Mouse (Mus musculus) liver, embryonic 11.5 days (tissue): ENCODE measurements around the gene Proz. TPM values are rescaled to one million over a fixed set of nuclear protein-coding genes. Genes with fewer than 3 reads are reported as not detected.

ENCODE experiments used
- ATAC-seq: fragments of 200-750 bp; cut with Nextera tagmentation; replicated peaks from 2 replicates; pipeline ENCODE4 v1.8.0; 2017; ENCODE audit warnings: moderate number of reproducible peaks, mild to moderate bottlenecking, moderate TSS enrichment, moderate library complexity; ENCODE audit not compliant: low FRiP score
- DNase-seq: peaks from one replicate; pipeline ENCODE4 v3.0.0-alpha.2; 2017; ENCODE audit warnings: low spot score
- H3K27ac ChIP-seq: fragments of 300-500 bp; sonication (generic); 2 replicates; pipeline ENCODE4 v1.5.1; 2014; ENCODE audit warnings: mild to moderate bottlenecking, low read depth, low read length, control low read depth
- H3K27me3 ChIP-seq: fragments of 300-500 bp; sonication (generic); replicated peaks from 2 replicates; pipeline ENCODE4 v1.6.1; 2014; ENCODE audit warnings: low read length, mixed read lengths; ENCODE audit not compliant: control insufficient read depth, insufficient read depth
- H3K36me3 ChIP-seq: fragments of 300-500 bp; sonication (generic); 2 replicates; pipeline ENCODE4 v1.6.1; 2014; ENCODE audit warnings: mild to moderate bottlenecking, low read length, moderate library complexity, mixed read lengths; ENCODE audit not compliant: control insufficient read depth, insufficient read depth
- H3K4me1 ChIP-seq: fragments of 300-500 bp; sonication (generic); replicated peaks from 2 replicates; pipeline ENCODE4 v1.6.1; 2014; ENCODE audit warnings: low read length, mixed read lengths; ENCODE audit not compliant: control insufficient read depth, insufficient read depth
- H3K4me2 ChIP-seq: fragments of 300-500 bp; sonication (generic); 2 replicates; pipeline ENCODE4 v1.6.1; 2014; ENCODE audit warnings: mild to moderate bottlenecking, control low read depth, moderate library complexity
- H3K4me3 ChIP-seq: fragments of 300-500 bp; sonication (generic); 2 replicates; pipeline ENCODE4 v1.5.1; 2014; ENCODE audit warnings: low read depth, low read length, control low read depth
- H3K9ac ChIP-seq: fragments of 300-500 bp; sonication (generic); 2 replicates; pipeline ENCODE4 v1.6.1; 2014; ENCODE audit warnings: low read depth, low read length, control low read depth
- H3K9me3 ChIP-seq: fragments of 300-500 bp; sonication (generic); 2 replicates; pipeline ENCODE4 v1.6.1; 2016; ENCODE audit warnings: low read length, inconsistent platforms, mixed read lengths; ENCODE audit not compliant: control insufficient read depth
- WGBS: fragments of 180-500 bp; shearing (Covaris S2); extraction: QIAGEN DNeasy Blood & Tissue Kit; methylation state at CpG from one replicate; pipeline ENCODE4 v1.1.7; 2014; 5-methylcytosine and 5-hydroxymethylcytosine counted together
- polyA plus RNA-seq: library from polyadenylated mRNA; unstranded; fragments of >200 nt; fragmentation: Nextera tagmentation; extraction: Ambion mirVana; gene quantifications from 2 replicates; pipeline ENCODE4 v1.2.1, GENCODE M21; 2014

The Proz gene
- 13.5 and 15.9 TPM in 2 replicates for polyA plus RNA-seq

DNA sequence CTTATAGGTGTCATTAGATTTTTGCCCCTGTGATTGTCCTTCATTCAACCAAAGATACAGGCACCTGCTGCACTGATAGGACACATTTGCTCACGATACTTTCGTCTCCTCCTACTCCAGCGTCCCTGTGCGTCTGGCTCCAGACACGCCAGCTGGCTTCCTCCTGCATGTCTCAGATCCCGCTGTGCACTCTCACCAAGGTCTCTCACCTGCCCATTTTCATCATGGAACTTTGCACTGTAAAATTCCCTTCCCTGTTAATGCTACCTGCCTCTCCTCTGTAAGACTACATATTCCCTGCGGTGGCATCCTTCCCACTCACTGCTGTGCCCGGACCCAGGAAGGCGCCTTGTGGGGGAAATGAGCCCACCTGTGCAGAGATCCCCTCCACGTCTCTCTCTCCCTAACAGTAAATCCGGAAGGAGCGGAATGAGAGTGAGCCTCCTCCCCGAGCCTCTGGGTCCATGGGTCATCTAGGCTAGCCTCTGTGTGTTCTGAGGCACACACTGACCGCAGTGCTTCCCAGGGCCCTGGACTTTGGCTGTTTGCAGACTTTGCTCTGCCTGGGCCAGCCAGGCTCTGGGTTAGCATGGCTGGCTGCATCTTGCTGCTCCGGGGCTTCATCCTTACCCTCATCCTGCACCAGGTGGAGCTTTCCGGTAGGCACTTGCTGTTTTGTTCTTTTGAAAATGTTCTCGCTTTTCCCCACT lies at the start of gene Proz:
Proz (plus strand) TSS at position 474 of the 710 bp plus-strand sequence.
- Histone ChIP-seq H3K27ac (peak within 1 kb of the TSS; percentile 59), H3K4me2 (peak within 1 kb of the TSS; percentile 51), H3K36me3 (0 out of 2 replicates have a peak, but pooled peaks cover under 1% of the 10 kb centered on the region), H3K9ac (no peak within 1 kb of the TSS), H3K27me3 (no peaks in the 10 kb centered on the region), H3K4me1 (no peaks in the 10 kb centered on the region; the same call in 1 of the 2 replicates), H3K4me3 (peak within 1 kb of the TSS; percentile 33), H3K9me3 (no peaks in the 10 kb centered on the region)
- DNase-seq (no peak), ATAC-seq (peak; percentile 74)
- WGBS, result 69% methylated on average over 17 of the region's 17 CpGs

DNA sequence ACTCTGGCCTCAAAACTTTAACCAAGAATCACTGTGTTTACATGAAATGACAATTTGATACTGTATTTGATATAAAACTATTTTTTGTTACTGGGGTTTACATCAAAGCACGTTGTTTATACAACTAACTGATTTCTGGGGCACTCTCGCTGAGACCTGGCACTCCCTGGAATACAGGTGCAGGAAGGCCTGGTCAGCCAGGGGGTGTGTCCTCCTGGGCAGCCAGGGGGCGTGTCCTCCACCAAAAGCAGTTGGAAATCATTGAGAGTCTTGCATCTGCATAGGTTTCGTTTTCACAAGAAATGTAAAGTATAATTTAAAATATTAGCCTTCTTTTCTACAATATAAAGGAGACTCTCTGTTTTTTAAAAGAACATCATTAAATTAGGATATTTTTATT lies 41.2 kb upstream of the Proz start:
- no peaks in the 10 kb centered on the region for H3K27me3 ChIP-seq
- no peak overlapping the region for H3K4me2 ChIP-seq
- no peaks in the 10 kb centered on the region for H3K4me1 ChIP-seq
- no peak overlapping the region for H3K27ac ChIP-seq
- WGBS, result 48% methylated on average over 4 of the region's 4 CpGs
- DNase-seq (no peak), ATAC-seq (no peak)
- H3K4me3 ChIP-seq, result no peak overlapping the region
- H3K9me3 ChIP-seq, result no peaks in the 10 kb centered on the region
- no peak overlapping the region for H3K9ac ChIP-seq
- no peaks in the 10 kb centered on the region for H3K36me3 ChIP-seq

DNA sequence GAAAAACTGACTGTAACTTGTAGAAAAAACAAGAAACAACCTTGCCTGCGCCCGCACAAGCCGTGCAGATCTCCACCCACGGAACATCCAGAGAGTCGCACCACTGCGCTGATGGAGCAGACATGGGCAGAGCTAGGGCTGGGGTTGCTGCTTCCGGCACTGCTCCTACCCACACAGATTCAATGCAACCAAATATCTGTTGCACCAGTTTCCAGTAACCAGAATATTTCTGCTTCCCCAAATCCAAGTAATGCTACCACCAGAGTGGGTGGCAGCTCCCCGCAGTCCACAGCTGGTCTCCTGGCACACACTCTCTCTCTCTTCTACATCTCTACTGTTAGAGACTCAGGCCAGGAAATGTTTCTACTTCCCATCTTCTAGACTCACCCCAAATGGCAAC lies 38.9 kb upstream of the Proz start:
- DNase-seq (no peak), ATAC-seq (no peak)
- no peak overlapping the region for H3K9ac ChIP-seq
- no peaks in the 10 kb centered on the region for H3K36me3 ChIP-seq
- H3K4me2 ChIP-seq, result no peak overlapping the region
- no peak overlapping the region for H3K4me3 ChIP-seq
- H3K9me3 ChIP-seq, result no peaks in the 10 kb centered on the region
- H3K4me1 ChIP-seq, result no peaks in the 10 kb centered on the region
- no peak overlapping the region for H3K27ac ChIP-seq
- H3K27me3 ChIP-seq, result 0 out of 2 replicates have a peak, but pooled peaks cover 4% of the 10 kb centered on the region
- 88% methylated on average over 8 of the region's 8 CpGs for WGBS

DNA sequence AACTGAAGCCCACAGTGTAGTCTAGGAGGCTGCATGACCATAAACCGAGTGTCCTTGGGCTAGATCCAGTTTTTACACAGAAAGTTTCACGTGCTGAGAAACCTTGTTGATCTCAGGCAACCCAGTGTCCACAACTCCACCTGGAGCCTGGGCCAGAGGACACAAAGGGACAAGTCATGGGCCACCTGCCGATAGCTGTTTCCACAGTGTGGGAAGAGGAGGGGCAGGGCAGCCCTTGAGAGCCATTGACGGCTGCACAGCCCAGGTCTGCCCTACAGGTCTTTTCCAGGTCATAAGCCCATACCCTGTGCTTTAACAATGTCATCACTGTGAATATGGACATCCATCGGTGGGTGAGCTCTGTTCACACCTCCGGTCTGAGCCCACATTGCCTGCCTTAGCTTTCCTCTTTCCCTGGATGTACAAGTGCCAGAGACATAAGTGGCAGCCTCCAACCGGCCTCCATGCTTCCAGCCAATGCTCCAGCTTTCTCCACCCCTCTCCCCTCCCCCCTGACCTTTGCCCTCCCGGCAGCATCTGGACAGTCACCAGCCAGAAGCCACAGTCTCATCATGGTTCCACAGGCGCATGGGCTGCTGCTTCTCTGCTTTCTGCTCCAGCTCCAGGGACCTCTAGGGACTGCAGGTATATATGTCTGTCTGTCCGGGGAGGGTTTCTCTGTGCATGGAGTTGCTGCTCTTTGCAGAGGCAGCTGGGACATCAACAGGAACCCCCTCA lies 35.1 kb upstream of the Proz start, which contains the start of gene F7:
F7 (plus strand) TSS at position 548 of the 738 bp plus-strand sequence.
- no peaks in the 10 kb centered on the region for H3K36me3 ChIP-seq
- no peak within 1 kb of the TSS for H3K27ac ChIP-seq
- 57% methylated on average over 10 of the region's 10 CpGs for WGBS
- H3K4me2 ChIP-seq, result peak within 1 kb of the TSS; percentile 33; the same call in 1 of the 2 replicates
- ATAC-seq (no peak; the same call in 1 of the 2 replicates), DNase-seq (no peak)
- H3K27me3 ChIP-seq, result 0 out of 2 replicates have a peak, but pooled peaks cover 4% of the 10 kb centered on the region
- H3K4me3 ChIP-seq, result no peak within 1 kb of the TSS; the same call in 1 of the 2 replicates
- H3K4me1 ChIP-seq, result no peaks in the 10 kb centered on the region
- no peaks in the 10 kb centered on the region for H3K9me3 ChIP-seq
- no peak within 1 kb of the TSS for H3K9ac ChIP-seq

DNA sequence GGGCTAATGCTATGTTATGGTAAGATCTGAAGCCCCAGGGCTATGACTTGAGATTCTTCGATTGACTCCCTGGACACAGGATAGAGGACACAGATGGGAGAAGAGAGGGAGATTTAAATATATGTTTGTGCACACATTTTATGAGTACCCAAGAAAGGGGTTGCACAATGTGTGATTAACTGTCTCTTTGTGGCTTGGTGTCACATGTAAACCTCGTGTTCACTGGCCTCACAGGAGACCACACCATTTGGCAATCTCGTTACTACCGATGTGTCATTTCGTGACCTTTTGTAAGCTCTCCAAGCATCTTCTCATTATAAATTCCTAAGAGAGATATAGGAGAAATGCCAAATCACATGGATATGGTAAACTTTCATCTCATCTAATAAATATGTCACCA lies 33.1 kb upstream of the Proz start:
- H3K9me3 ChIP-seq, result no peaks in the 10 kb centered on the region
- H3K36me3 ChIP-seq, result no peaks in the 10 kb centered on the region
- 0 out of 2 replicates have a peak, but pooled peaks cover 4% of the 10 kb centered on the region for H3K27me3 ChIP-seq
- H3K9ac ChIP-seq, result no peak overlapping the region
- H3K4me1 ChIP-seq, result no peaks in the 10 kb centered on the region
- no peak overlapping the region for H3K4me3 ChIP-seq
- WGBS, result 75% methylated on average over 5 of the region's 5 CpGs
- no peak for DNase-seq
- no peak overlapping the region for H3K4me2 ChIP-seq
- no peak overlapping the region for H3K27ac ChIP-seq
- ATAC-seq, result no peak

DNA sequence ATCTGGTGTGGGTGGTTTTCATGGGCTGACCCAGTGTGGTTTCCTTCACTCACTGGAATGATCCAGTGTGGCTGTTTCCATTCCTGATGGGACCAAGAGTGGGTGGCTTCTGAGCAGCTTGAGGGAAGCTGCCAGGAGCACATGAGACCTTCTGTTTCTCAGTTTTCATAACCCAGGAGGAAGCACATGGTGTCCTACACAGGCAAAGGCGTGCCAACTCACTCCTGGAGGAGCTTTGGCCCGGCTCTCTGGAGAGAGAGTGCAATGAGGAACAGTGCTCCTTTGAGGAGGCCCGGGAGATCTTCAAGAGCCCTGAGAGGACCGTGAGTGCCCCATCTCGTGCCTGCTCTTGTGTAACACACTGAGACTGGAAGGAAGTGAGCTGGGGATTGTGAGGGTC lies 32.2 kb upstream of the Proz start:
- 54% methylated on average over 5 of the region's 5 CpGs for WGBS
- ATAC-seq, result no peak

DNA sequence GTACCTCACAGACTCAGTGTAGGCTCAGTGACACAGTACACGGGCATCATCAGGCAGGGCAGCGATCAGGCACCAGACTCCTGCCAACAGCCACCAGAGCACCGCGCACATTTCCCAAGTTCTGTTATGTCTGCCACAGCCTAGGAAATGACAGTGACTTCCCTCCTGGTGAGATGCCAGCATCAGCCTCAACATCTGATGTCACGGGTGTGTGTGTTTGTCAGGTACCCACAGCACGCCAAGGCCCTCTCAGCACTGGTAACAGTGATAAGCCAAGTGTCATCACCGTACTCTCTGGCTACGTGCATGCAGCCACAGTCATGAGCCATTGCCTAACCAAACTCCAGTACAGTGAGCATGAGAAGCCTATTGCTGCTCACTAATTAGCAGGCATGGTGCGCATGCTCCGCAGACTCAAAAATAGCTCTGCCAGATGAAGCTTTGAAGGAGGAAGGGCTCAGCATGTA lies 24.3 kb upstream of the Proz start:
- H3K9me3 ChIP-seq, result no peaks in the 10 kb centered on the region
- ATAC-seq (no peak), DNase-seq (no peak)
- H3K36me3 ChIP-seq, result no peaks in the 10 kb centered on the region
- no peak overlapping the region for H3K4me2 ChIP-seq
- no peaks in the 10 kb centered on the region for H3K27me3 ChIP-seq
- H3K9ac ChIP-seq, result no peak overlapping the region
- no peak overlapping the region for H3K27ac ChIP-seq
- H3K4me1 ChIP-seq, result peaks cover 6% of the 10 kb centered on the region
- no peak overlapping the region for H3K4me3 ChIP-seq
- WGBS, result 83% methylated on average over 10 of the region's 10 CpGs

More for the DNA sequence above, 32.2 kb upstream of the Proz start:
- H3K27ac ChIP-seq, result no peak overlapping the region
- 0 out of 2 replicates have a peak, but pooled peaks cover 4% of the 10 kb centered on the region for H3K27me3 ChIP-seq
- no peak overlapping the region for H3K9ac ChIP-seq
- H3K4me3 ChIP-seq, result no peak overlapping the region
- no peak overlapping the region for H3K4me2 ChIP-seq
- H3K4me1 ChIP-seq, result no peaks in the 10 kb centered on the region
- H3K9me3 ChIP-seq, result no peaks in the 10 kb centered on the region
- H3K36me3 ChIP-seq, result no peaks in the 10 kb centered on the region
- DNase-seq, result no peak

DNA sequence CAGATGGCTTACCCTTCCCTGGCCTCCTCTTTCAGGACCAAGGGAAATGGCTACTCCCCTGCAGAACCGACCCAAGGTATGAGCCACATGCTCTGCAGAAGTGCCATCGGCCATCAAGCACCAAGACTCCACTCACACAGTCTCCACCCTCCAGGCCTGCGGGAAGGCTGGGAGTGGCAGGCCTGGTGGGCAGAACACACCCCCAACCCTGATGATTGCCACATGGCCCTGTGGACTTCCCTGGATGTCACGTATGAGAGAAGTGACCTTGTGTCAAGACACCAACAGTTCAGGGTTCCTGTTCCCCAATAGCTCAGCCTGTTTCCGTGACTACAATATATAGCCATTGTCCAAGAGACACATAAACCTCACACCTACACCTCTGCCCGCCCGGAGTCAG lies 23.7 kb upstream of the Proz start, which contains the start of gene F10:
F10 (plus strand) TSS at position 294 of the 400 bp plus-strand sequence.
- peak within 1 kb of the TSS; percentile 45 for H3K9ac ChIP-seq
- H3K4me3 ChIP-seq, result peak within 1 kb of the TSS; percentile 33
- ATAC-seq (peak; percentile 25; the same call in 1 of the 2 replicates), DNase-seq (no peak)
- no peaks in the 10 kb centered on the region for H3K36me3 ChIP-seq
- peak within 1 kb of the TSS; percentile 55 for H3K27ac ChIP-seq
- 59% methylated on average over 7 of the region's 7 CpGs for WGBS
- peak within 1 kb of the TSS; percentile 59 for H3K4me2 ChIP-seq
- H3K9me3 ChIP-seq, result no peaks in the 10 kb centered on the region
- peaks cover 6% of the 10 kb centered on the region for H3K4me1 ChIP-seq
- no peaks in the 10 kb centered on the region for H3K27me3 ChIP-seq
